Mouse (Mus musculus): ENCODE measurements around the gene Scly.

DNA sequence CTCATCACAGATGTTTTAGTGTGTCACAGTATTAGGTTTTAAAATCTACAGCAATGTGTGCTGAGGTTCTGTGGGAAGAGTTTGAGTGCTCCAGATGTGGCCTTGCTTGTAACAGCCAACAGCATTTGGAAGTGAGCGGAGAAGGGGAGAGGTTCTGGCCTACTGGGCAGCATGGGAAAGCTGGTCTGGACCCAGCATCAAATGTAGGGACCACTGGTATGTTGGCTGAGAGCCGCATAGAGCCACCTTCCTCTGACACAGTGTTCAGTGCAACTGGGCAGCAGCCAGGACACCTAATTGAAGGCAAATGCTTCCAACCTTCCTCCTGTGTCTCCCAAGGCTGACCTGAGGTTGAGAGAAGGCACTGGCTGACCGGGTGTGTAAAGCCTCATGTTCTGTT is 3.9 kb downstream of the Scly start:
- TF ChIP-seq CTCF (IDR thresholded peaks at IDR 0.05; ENCODE audit: low read depth, low read length) (no peak), POLR2A (IDR thresholded peaks at IDR 0.05; ENCODE audit: insufficient read depth, low read length) (no peak)

Data from ES-Bruce4 (cell line).